11 mouse cellular contexts compared by ENCODE assay signal in the genomic region with DNA sequence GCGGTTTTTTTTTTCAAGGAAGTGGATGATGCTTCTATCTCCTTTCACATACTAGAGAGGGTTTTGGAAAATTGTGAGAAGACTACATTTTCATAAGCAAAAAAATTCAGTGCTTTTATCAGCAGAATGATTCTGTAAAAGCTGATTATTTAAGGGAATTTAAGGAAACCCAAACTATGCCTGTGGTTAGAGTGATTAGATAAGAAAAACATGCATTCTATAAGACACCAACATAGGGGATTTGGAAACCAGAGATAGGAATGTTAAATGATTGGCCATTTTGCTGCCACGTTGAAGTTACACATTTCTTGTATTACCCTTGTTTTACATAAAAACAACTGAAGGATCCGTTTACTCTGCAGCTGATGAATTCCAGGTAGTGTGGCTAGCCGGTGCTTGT. TPM values are rescaled to one million over a fixed set of nuclear protein-coding genes. Genes with fewer than 3 reads are reported as not detected.
A peak's percentile ranks its signal among the peaks of the same experiment; 100 is the strongest.
DNase-seq lines count a peak whose midpoint lies in the region; ATAC-seq and TF ChIP-seq lines count a peak whose summit lies in the region.
"Had no signal": no experiment of that assay in that cellular context is flagged by ENCODE, and none has a peak within 500 bp of the region (broad histone marks: within the 10 kb centered on the region; RNA-seq: fewer than 3 reads in every experiment).

No protein-coding gene starts in this region.

- H3K79me2 ChIP-seq in myocyte (ENCODE audit: control insufficient read depth, insufficient read depth): peaks cover 72% of the 10 kb centered on the region

- no peak for DNase-seq in hindbrain, embryonic 11.5 days (ENCODE audit: low spot score)
- DNase-seq in ovary, postnatal 14 days (ENCODE audit: low spot score): no peak
- DNase-seq: lung, adult 18-20 months; right cerebral cortex, postnatal 4 days; thymus, adult 2 months had no signal

- H3K4me1 ChIP-seq in hindbrain, embryonic 12.5 days: peaks cover 17% of the 10 kb centered on the region
- H3K4me1 ChIP-seq in hindbrain, embryonic 11.5 days (replicated peaks; ENCODE audit: control insufficient read depth, insufficient read depth, low read length): no peaks in the 10 kb centered on the region
- peaks cover 36% of the 10 kb centered on the region for H3K4me1 ChIP-seq in megakaryocyte, embryonic 14.5 days
- H3K4me1 ChIP-seq in embryonic facial prominence, embryonic 12.5 days: peaks cover 20% of the 10 kb centered on the region

- H3K27me3 ChIP-seq in hindbrain, embryonic 12.5 days: no peaks in the 10 kb centered on the region
- H3K27me3 ChIP-seq in hindbrain, embryonic 11.5 days (ENCODE audit: control insufficient read depth, insufficient read depth, low read length): no peaks in the 10 kb centered on the region
- no peaks in the 10 kb centered on the region for H3K27me3 ChIP-seq in megakaryocyte, embryonic 14.5 days (replicated peaks)
- H3K27me3 ChIP-seq in embryonic facial prominence, embryonic 12.5 days: no peaks in the 10 kb centered on the region
- no peaks in the 10 kb centered on the region for H3K27me3 ChIP-seq in myocyte (ENCODE audit: control insufficient read depth, insufficient read depth, insufficient read length)

- no peak for TF ChIP-seq POLR2A in myocyte (IDR thresholded peaks at IDR 0.05; ENCODE audit: insufficient read length, low read depth)

- no peak overlapping the region for H3K27ac ChIP-seq in hindbrain, embryonic 12.5 days
- no peak overlapping the region for H3K27ac ChIP-seq in hindbrain, embryonic 11.5 days (ENCODE audit: low read depth, low read length)
- H3K27ac ChIP-seq in embryonic facial prominence, embryonic 12.5 days: peak overlapping the region; percentile 42; the same call in 1 of the 2 replicates

- H3K9me3 ChIP-seq in hindbrain, embryonic 12.5 days (replicated peaks): no peaks in the 10 kb centered on the region
- no peaks in the 10 kb centered on the region for H3K9me3 ChIP-seq in hindbrain, embryonic 11.5 days (ENCODE audit: control insufficient read depth, low read length)
- H3K9me3 ChIP-seq in megakaryocyte, embryonic 14.5 days: no peaks in the 10 kb centered on the region
- H3K9me3 ChIP-seq in embryonic facial prominence, embryonic 12.5 days: no peaks in the 10 kb centered on the region

- no peak overlapping the region for H3K9ac ChIP-seq in hindbrain, embryonic 12.5 days
- no peak overlapping the region for H3K9ac ChIP-seq in hindbrain, embryonic 11.5 days (ENCODE audit: low read depth, low read length)
- H3K9ac ChIP-seq in embryonic facial prominence, embryonic 12.5 days: no peak overlapping the region

- no peak overlapping the region for H3K4me3 ChIP-seq in hindbrain, embryonic 12.5 days
- no peak overlapping the region for H3K4me3 ChIP-seq in hindbrain, embryonic 11.5 days (ENCODE audit: low read depth, low read length)
- peak overlapping the region; percentile 3 for H3K4me3 ChIP-seq in megakaryocyte, embryonic 14.5 days (replicated peaks)
- H3K4me3 ChIP-seq in embryonic facial prominence, embryonic 12.5 days: no peak overlapping the region
- H3K4me3 ChIP-seq in myocyte: peak overlapping the region; percentile 36

- peak overlapping the region; percentile 80; the same call in 1 of the 2 replicates for H3K4me2 ChIP-seq in hindbrain, embryonic 12.5 days (replicated peaks)
- no peak overlapping the region for H3K4me2 ChIP-seq in hindbrain, embryonic 11.5 days (replicated peaks; ENCODE audit: low read depth, low read length)
- H3K4me2 ChIP-seq in embryonic facial prominence, embryonic 12.5 days (replicated peaks): peak overlapping the region; percentile 66
- peak overlapping the region; percentile 94 for H3K4me2 ChIP-seq in myocyte (ENCODE audit: low read depth)

- WGBS in hindbrain, embryonic 12.5 days: 66% methylated on average over 4 of the region's 4 CpGs
- 51% methylated on average over 4 of the region's 4 CpGs for WGBS in hindbrain, embryonic 11.5 days
- 17% methylated on average over 4 of the region's 4 CpGs for WGBS in embryonic facial prominence, embryonic 12.5 days

- no peak for ATAC-seq in hindbrain, embryonic 12.5 days (ENCODE audit: low FRiP score)
- no peak for ATAC-seq in hindbrain, embryonic 11.5 days (ENCODE audit: low FRiP score)
- ATAC-seq in megakaryocyte, adult 5-6 weeks (ENCODE audit: poor library complexity, severe bottlenecking): no peak
- no peak for ATAC-seq in embryonic facial prominence, embryonic 12.5 days (ENCODE audit: insufficient number of reproducible peaks, insufficient read depth, low FRiP score, low TSS enrichment)
- ATAC-seq in megakaryocyte-erythroid progenitor cell, adult 5-6 weeks (replicated peaks; ENCODE audit: low FRiP score, low TSS enrichment, poor library complexity, severe bottlenecking): no peak

- H3K36me3 ChIP-seq in hindbrain, embryonic 12.5 days: no peaks in the 10 kb centered on the region
- H3K36me3 ChIP-seq in hindbrain, embryonic 11.5 days (ENCODE audit: control insufficient read depth, insufficient read depth, low read length): no peaks in the 10 kb centered on the region
- no peaks in the 10 kb centered on the region for H3K36me3 ChIP-seq in megakaryocyte, embryonic 14.5 days (replicated peaks; ENCODE audit: low read length)
- H3K36me3 ChIP-seq in embryonic facial prominence, embryonic 12.5 days: no peaks in the 10 kb centered on the region
- no peaks in the 10 kb centered on the region for H3K36me3 ChIP-seq in myocyte (ENCODE audit: control insufficient read depth, insufficient read depth)

- H3ac ChIP-seq in myocyte (ENCODE audit: control insufficient read depth, insufficient read length): no peak overlapping the region

TF ChIP-seq in myocyte, 11 proteins besides CTCF, POLR2A, EP300 and RAD21:
- TF ChIP-seq POLR2AphosphoS2 (IDR thresholded peaks at IDR 0.05; ENCODE audit: insufficient read length, low read depth): no peak

RNA-seq across cellular contexts. Expression of a gene that starts 2.7 kb away (rescaled TPM):
- polyA plus RNA-seq in hindbrain, embryonic 12.5 days (2016; fragmentation: Nextera tagmentation; extraction: Ambion mirVana): 57.9 and 59.7 TPM in 2 replicates
- 47.1 and 49.0 TPM in 2 replicates for polyA plus RNA-seq in hindbrain, embryonic 11.5 days (2014; fragmentation: Nextera tagmentation; extraction: Ambion mirVana)
- 0.95 TPM in 1 of 2 replicates, not detected in the other for polyA plus RNA-seq in megakaryocyte, embryonic 14.5 days (2012; ENCODE audit: insufficient read depth, low replicate concordance)
- 28.1 and 30.8 TPM in 2 replicates for total RNA-seq in megakaryocyte, adult 5-6 weeks (2015)
- 43.8 and 59.8 TPM in 2 replicates for total RNA-seq in megakaryocyte, adult 5-6 weeks (2017)
- 66.7 and 68.0 TPM in 2 replicates for polyA plus RNA-seq in embryonic facial prominence, embryonic 12.5 days (2016; fragmentation: Nextera tagmentation; extraction: Ambion mirVana)
- polyA plus RNA-seq in myocyte (2012; fragmentation: generic; extraction: Trizol): 4.2 TPM
- 7.1 and 10.3 TPM in 2 replicates for total RNA-seq in megakaryocyte-erythroid progenitor cell, adult 5-6 weeks (2014; fragmentation: Nextera tagmentation)
- 22.6 and 26.0 TPM in 2 replicates for total RNA-seq in megakaryocyte-erythroid progenitor cell, adult 5-6 weeks (2017)

Comparison
In these comparisons a context has a peak if more than half of its experiments do, and no peak if none do; other contexts are left out.
1. H3K4me3 ChIP-seq: peak in megakaryocyte, embryonic 14.5 days (single experiment) and myocyte (single experiment); none in hindbrain, embryonic 12.5 days (single experiment), hindbrain, embryonic 11.5 days (single experiment) and embryonic facial prominence, embryonic 12.5 days (single experiment).